Mouse (Mus musculus) MEL (cell line): Measurements from ENCODE around the gene 1700025G04Rik. TPM values are rescaled to one million over a fixed set of nuclear protein-coding genes. Genes with fewer than 3 reads are reported as not detected.

Experiments
- DNase-seq: peaks from one replicate; pipeline ENCODE4 v3.0.0; 2011; ENCODE audit warnings: low read depth, low spot score
- H3K27ac ChIP-seq: 2 replicates; pipeline ENCODE4 v1.5.1; 2012; ENCODE audit warnings: low read depth, mild to moderate bottlenecking, control low read depth, low read length, moderate library complexity; ENCODE audit not compliant: control insufficient read depth
- H3K27me3 ChIP-seq, 2 experiments: fragments of 150-350 bp in 1 of 2; sonication (generic) in 1 of 2; 2 replicates each; pipeline ENCODE4 v1.6.1; 2012; ENCODE audit warnings: low read length in 2 of 2, mild to moderate bottlenecking in 2 of 2, improper control_type of control experiment in 1 of 2, moderate library complexity in 1 of 2; ENCODE audit not compliant: insufficient read depth in 2 of 2, control insufficient read depth in 1 of 2
- H3K36me3 ChIP-seq, 2 experiments: 2 replicates each; pipeline ENCODE4 v1.6.1; 2012 to 2014; ENCODE audit warnings: low read length in 2 of 2, improper control_type of control experiment in 1 of 2, inconsistent platforms in 1 of 2, mild to moderate bottlenecking in 1 of 2; ENCODE audit not compliant: insufficient read depth in 2 of 2, control insufficient read depth in 1 of 2
- H3K4me1 ChIP-seq, 2 experiments: fragments of 150-350 bp in 1 of 2; sonication (generic) in 1 of 2; 2 replicates each; pipeline ENCODE4 v1.6.1; 2012; ENCODE audit warnings: low read length in 2 of 2, improper control_type of control experiment in 1 of 2, mild to moderate bottlenecking in 1 of 2; ENCODE audit not compliant: insufficient read depth in 2 of 2, control insufficient read depth in 1 of 2
- H3K4me3 ChIP-seq, 2 experiments: fragments of 150-350 bp in 1 of 2; sonication (generic) in 1 of 2; 2 replicates each; pipeline ENCODE4 v1.5.1; 2012; ENCODE audit warnings: low read depth in 2 of 2, low read length in 2 of 2, mild to moderate bottlenecking in 2 of 2, moderate library complexity in 2 of 2, control low read depth in 1 of 2, improper control_type of control experiment in 1 of 2; ENCODE audit not compliant: control insufficient read depth in 1 of 2, insufficient read depth in 1 of 2
- H3K79me2 ChIP-seq: 2 replicates; pipeline ENCODE4 v1.6.1; 2012; ENCODE audit warnings: mild to moderate bottlenecking, low read length, moderate library complexity; ENCODE audit not compliant: control insufficient read depth, poor library complexity, insufficient read depth
- H3K9ac ChIP-seq: 2 replicates; pipeline ENCODE4 v1.6.1; 2012; ENCODE audit warnings: low read depth, mild to moderate bottlenecking, control low read depth, low read length, moderate library complexity; ENCODE audit not compliant: control insufficient read depth, poor library complexity, severe bottlenecking
- H3K9me3 ChIP-seq: fragments of 150-350 bp; sonication (generic); replicated peaks from 2 replicates; pipeline ENCODE4 v1.6.1; 2012; ENCODE audit warnings: mild to moderate bottlenecking, low read length, improper control_type of control experiment, moderate library complexity; ENCODE audit not compliant: insufficient read depth
- BHLHE40 ChIP-seq: IDR thresholded peaks from 2 replicates; pipeline ENCODE4 v1.6.1; 2012; ENCODE audit warnings: low read depth, mild to moderate bottlenecking, inconsistent platforms, low read length, improper control_type of control experiment, borderline replicate concordance
- E2F4 ChIP-seq: IDR thresholded peaks from 2 replicates; pipeline ENCODE4 v1.6.1; 2011; ENCODE audit warnings: low read depth, low read length, improper control_type of control experiment, borderline replicate concordance
- JUND ChIP-seq: IDR thresholded peaks from 2 replicates; pipeline ENCODE4 v1.6.1; 2011; ENCODE audit warnings: low read depth, mild to moderate bottlenecking, improper control_type of control experiment, low read length
- MAX ChIP-seq: IDR thresholded peaks from 2 replicates; pipeline ENCODE4 v1.6.1; 2011; ENCODE audit warnings: low read length, improper control_type of control experiment
- MEF2A ChIP-seq: IDR thresholded peaks from 2 replicates; pipeline ENCODE4 v1.6.1; 2014; ENCODE audit warnings: low read depth, mild to moderate bottlenecking, inconsistent platforms, low read length, improper control_type of control experiment; ENCODE audit not compliant: poor library complexity, insufficient replicate concordance, severe bottlenecking; ENCODE audit errors: extremely low read depth
- MYC ChIP-seq: IDR thresholded peaks from 2 replicates; pipeline ENCODE4 v1.6.1; 2011; ENCODE audit warnings: low read depth, mild to moderate bottlenecking, low read length, improper control_type of control experiment, moderate library complexity
- NELFE ChIP-seq: IDR thresholded peaks from 2 replicates; pipeline ENCODE4 v1.6.1; 2011; ENCODE audit warnings: low read depth, low read length, improper control_type of control experiment
- RAD21 ChIP-seq: IDR thresholded peaks from 2 replicates; pipeline ENCODE4 v1.6.1; 2011; ENCODE audit warnings: mild to moderate bottlenecking, low read depth, low read length, improper control_type of control experiment
- RCOR1 ChIP-seq: IDR thresholded peaks from 2 replicates; pipeline ENCODE4 v1.6.1; 2012; ENCODE audit warnings: low read depth, mild to moderate bottlenecking, inconsistent platforms, low read length, improper control_type of control experiment
- SMC3 ChIP-seq: IDR thresholded peaks from 2 replicates; pipeline ENCODE4 v1.6.1; 2011; ENCODE audit warnings: low read depth, low read length, improper control_type of control experiment
- TAL1 ChIP-seq: IDR thresholded peaks from 2 replicates; pipeline ENCODE4 v1.6.1; 2012; ENCODE audit warnings: mild to moderate bottlenecking, inconsistent platforms, low read length, moderate library complexity, mixed read lengths
- TBP ChIP-seq: IDR thresholded peaks from 2 replicates; pipeline ENCODE4 v1.8.0; 2011; ENCODE audit warnings: low read depth, low read length, improper control_type of control experiment
- TCF12 ChIP-seq: IDR thresholded peaks from 2 replicates; pipeline ENCODE4 v1.6.1; 2014; ENCODE audit warnings: low read depth, mild to moderate bottlenecking, inconsistent platforms, low read length, improper control_type of control experiment, moderate library complexity
- UBTF ChIP-seq: IDR thresholded peaks from 2 replicates; pipeline ENCODE4 v1.6.1; 2012; ENCODE audit warnings: low read depth, mild to moderate bottlenecking, inconsistent platforms, low read length, improper control_type of control experiment, moderate library complexity, borderline replicate concordance; ENCODE audit not compliant: insufficient read depth
- USF1 ChIP-seq: IDR thresholded peaks from 2 replicates; pipeline ENCODE4 v1.6.1; 2014; ENCODE audit warnings: low read depth, mild to moderate bottlenecking, inconsistent platforms, low read length, improper control_type of control experiment, moderate library complexity
- USF2 ChIP-seq, 2 experiments: IDR thresholded peaks; 2 replicates each; pipeline ENCODE4 v1.6.1; 2011 to 2012; ENCODE audit warnings: improper control_type of control experiment in 2 of 2, low read length in 2 of 2, borderline replicate concordance in 1 of 2, inconsistent platforms in 1 of 2, low read depth in 1 of 2, mild to moderate bottlenecking in 1 of 2; ENCODE audit not compliant: insufficient read depth in 1 of 2
- ZKSCAN1 ChIP-seq: IDR thresholded peaks from 2 replicates; pipeline ENCODE4 v1.6.1; 2012; ENCODE audit warnings: low read depth, mild to moderate bottlenecking, inconsistent platforms, low read length, improper control_type of control experiment, moderate library complexity
- ZNF384 ChIP-seq: IDR thresholded peaks from 2 replicates; pipeline ENCODE4 v1.6.1; 2012; ENCODE audit warnings: low read depth, mild to moderate bottlenecking, inconsistent platforms, low read length, improper control_type of control experiment
- polyA plus RNA-seq, 2 experiments: library from polyadenylated mRNA; stranded (reverse) in 1 of 2; unstranded in 1 of 2; fragments of >175 nt in 1 of 2; fragments of >200 nt in 1 of 2; gene quantifications; 2 replicates each; pipeline versions ENCODE4 v1.2.1 to v1.2.4; 2012; ENCODE audit warnings: low replicate concordance in 2 of 2, low read depth in 1 of 2; ENCODE audit not compliant: insufficient read length in 2 of 2, insufficient read depth in 1 of 2, missing spikeins in 1 of 2
- total RNA-seq: library from RNA; depleted of rRNA; stranded (reverse); fragments of 300-350 nt; gene quantifications from 2 replicates; pipeline ENCODE4 v1.2.3, GENCODE M21; 2012

Gene 1700025G04Rik
- total and polyA plus RNA-seq, 3 experiments = 0.04 to 0.91 TPM; not detected in 1

DNA sequence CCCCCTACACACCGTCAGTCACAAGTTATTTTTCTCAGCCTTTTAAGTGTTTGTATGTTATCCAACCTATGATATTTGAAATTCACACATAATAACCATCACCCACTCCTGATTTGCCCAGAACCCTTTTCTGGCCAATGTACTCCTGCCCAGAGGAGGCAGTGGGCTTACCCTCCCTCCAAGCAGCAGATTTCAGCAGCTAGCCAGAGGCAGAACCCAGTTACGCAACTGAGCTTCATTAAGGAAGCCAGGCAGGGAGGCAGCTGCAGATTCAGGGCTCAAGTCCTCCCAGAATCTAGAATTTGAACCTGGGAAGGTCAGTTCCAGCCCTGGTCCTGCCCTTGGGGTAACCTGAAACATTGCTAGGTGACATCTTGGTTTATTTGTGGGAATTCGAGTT is 141.9 kb downstream of the 1700025G04Rik start:
- H3K9me3 ChIP-seq = no peaks in the 10 kb centered on the region
- peaks cover 32 to 33% of the 10 kb centered on the region in 2 experiments for H3K4me1 ChIP-seq
- peaks cover 0 to 19% of the 10 kb centered on the region in 2 experiments; a peak in 2 of 4 replicates for H3K36me3 ChIP-seq
- H3K9ac ChIP-seq = no peak overlapping the region
- TF ChIP-seq NELFE = no peak
- no peak for TF ChIP-seq ZKSCAN1
- no peak for TF ChIP-seq MYC
- no peak for TF ChIP-seq BHLHE40
- no peak overlapping the region for H3K4me3 ChIP-seq
- no peak overlapping the region for H3K27ac ChIP-seq
- no peak for DNase-seq
- no peaks in the 10 kb centered on the region for H3K79me2 ChIP-seq
- no peaks in the 10 kb centered on the region for H3K27me3 ChIP-seq

DNA sequence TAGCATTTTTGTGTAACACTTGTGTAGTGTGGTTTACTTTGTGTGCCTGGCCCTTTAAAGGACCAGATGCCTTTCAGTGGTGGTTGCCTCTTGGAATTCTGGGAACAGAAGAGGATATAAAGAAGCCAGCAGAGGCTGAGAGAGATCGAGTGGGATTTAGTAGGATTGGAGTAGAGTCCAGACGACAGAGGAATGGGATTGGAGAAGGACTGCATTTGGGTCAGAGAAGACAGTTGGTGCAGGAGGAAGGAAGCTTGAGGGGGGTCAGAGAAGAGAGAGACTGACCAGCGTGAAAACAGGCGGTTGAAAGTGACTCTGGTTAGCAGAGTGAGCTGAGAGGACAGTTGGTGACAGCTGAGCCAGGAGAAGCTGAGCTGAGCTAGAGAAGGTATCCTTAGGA is 142.4 kb downstream of the 1700025G04Rik start:
- no peaks in the 10 kb centered on the region for H3K9me3 ChIP-seq
- no peak for TF ChIP-seq SMC3
- no peak for TF ChIP-seq TBP
- TF ChIP-seq MAX = no peak
- no peak for TF ChIP-seq NELFE
- no peak for TF ChIP-seq MEF2A
- no peak for TF ChIP-seq RCOR1
- no peak for TF ChIP-seq ZKSCAN1
- no peak for TF ChIP-seq USF1
- TF ChIP-seq UBTF = no peak
- no peak for TF ChIP-seq USF2 (IDR thresholded peaks at IDR 0.05; ENCODE audit: borderline replicate concordance in 1 of 2, insufficient read depth in 1 of 2, low read depth in 1 of 2, low read length in 2 of 2)
- no peak for TF ChIP-seq ZNF384
- TF ChIP-seq RAD21 = no peak
- TF ChIP-seq JUND = no peak
- TF ChIP-seq E2F4 = no peak
- TF ChIP-seq TAL1 = no peak
- TF ChIP-seq TCF12 = no peak
- TF ChIP-seq, all 39 proteins: peak for 0
- H3K4me3 ChIP-seq = no peak overlapping the region
- H3K27me3 ChIP-seq = no peaks in the 10 kb centered on the region
- H3K4me1 ChIP-seq = peaks cover 31 to 33% of the 10 kb centered on the region in 2 experiments
- H3K79me2 ChIP-seq = no peaks in the 10 kb centered on the region
- H3K9ac ChIP-seq = no peak overlapping the region
- DNase-seq = no peak
- H3K36me3 ChIP-seq = peaks cover 0 to 16% of the 10 kb centered on the region in 2 experiments; a peak in 2 of 4 replicates
- no peak overlapping the region for H3K27ac ChIP-seq
